Comparison of ENCODE assay signal across 11 mouse cellular contexts in genomic region chrX:20549532-20549931, GRCm38 (mm10). TPM values are rescaled to one million over a fixed set of nuclear protein-coding genes. Genes with fewer than 3 reads are reported as not detected.
DNase-seq lines count a peak whose midpoint lies in the region; ATAC-seq and TF ChIP-seq lines count a peak whose summit lies in the region.
"Had no signal": no experiment of that assay in that cellular context is flagged by ENCODE, and none has a peak within 500 bp of the region (broad histone marks: within the 10 kb centered on the region; RNA-seq: fewer than 3 reads in every experiment).

Rgn (plus strand) TSS chrX:20549787.

- H3K9ac ChIP-seq in heart, embryonic 12.5 days = no peak within 1 kb of the TSS
- H3K9ac ChIP-seq in embryonic facial prominence, embryonic 14.5 days (ENCODE audit: low read depth, low read length) = no peak within 1 kb of the TSS
- no peak within 1 kb of the TSS; the same call in 1 of the 2 replicates for H3K9ac ChIP-seq in hindbrain, postnatal 0 days (replicated peaks; ENCODE audit: low read length)

- H3K4me2 ChIP-seq in heart, embryonic 12.5 days = peak within 1 kb of the TSS; percentile 63
- peak within 1 kb of the TSS; percentile 60 for H3K4me2 ChIP-seq in embryonic facial prominence, embryonic 14.5 days (ENCODE audit: low read depth, low read length)
- H3K4me2 ChIP-seq in hindbrain, postnatal 0 days (ENCODE audit: low read depth, low read length) = peak within 1 kb of the TSS; percentile 64

- 60% methylated on average over 3 of the region's 3 CpGs for WGBS in heart, embryonic 12.5 days
- WGBS in embryonic facial prominence, embryonic 14.5 days = 60% methylated on average over 3 of the region's 3 CpGs
- WGBS in hindbrain, postnatal 0 days = 62% methylated on average over 3 of the region's 3 CpGs
- WGBS in midbrain, embryonic 10.5 days = 78% methylated on average over 3 of the region's 3 CpGs

- TF ChIP-seq CTCF in hindbrain, postnatal 0 days (IDR thresholded peaks at IDR 0.05; ENCODE audit: low read depth) = no peak

- H3K4me1 ChIP-seq in heart, embryonic 12.5 days (replicated peaks) = no peaks in the 10 kb centered on the region
- no peaks in the 10 kb centered on the region for H3K4me1 ChIP-seq in embryonic facial prominence, embryonic 14.5 days (ENCODE audit: control insufficient read depth, insufficient read depth, low read length)
- H3K4me1 ChIP-seq in hindbrain, postnatal 0 days (ENCODE audit: insufficient read depth, low read length) = no peaks in the 10 kb centered on the region
- H3K4me1 ChIP-seq in midbrain, embryonic 10.5 days = peaks cover 6% of the 10 kb centered on the region; the same call in 1 of the 2 replicates

- no peak for DNase-seq in heart, adult 9 months (ENCODE audit: low spot score in 2 of 2)
- DNase-seq in embryonic facial prominence, embryonic 14.5 days (ENCODE audit: low spot score) = no peak
- no peak for DNase-seq in hindbrain, postnatal 0 days (ENCODE audit: low spot score)
- DNase-seq in midbrain, embryonic 10.5 days (ENCODE audit: low spot score) = no peak
- DNase-seq in frontal cortex, adult 2 months (ENCODE audit: extremely low spot score in 1 of 2, low spot score in 1 of 2) = no peak
- DNase-seq in cerebellum, postnatal 4 days (ENCODE audit: low spot score in 2 of 2) = no peak
- no peak for DNase-seq in gastrocnemius, postnatal 14 days
- DNase-seq: cerebellum, adult 8-10 months; gastrocnemius, postnatal 25 days; thymus, postnatal 4 days had no signal

- H3K27ac ChIP-seq in heart, embryonic 12.5 days (ENCODE audit: poor library complexity, severe bottlenecking) = no peak within 1 kb of the TSS
- H3K27ac ChIP-seq in embryonic facial prominence, embryonic 14.5 days (replicated peaks; ENCODE audit: low read depth, low read length) = no peak within 1 kb of the TSS
- H3K27ac ChIP-seq in hindbrain, postnatal 0 days = no peak within 1 kb of the TSS
- H3K27ac ChIP-seq in midbrain, embryonic 10.5 days (replicated peaks) = no peak within 1 kb of the TSS

- intact Hi-C loops in gastrocnemius, postnatal 14 days (cut with DNase I; ENCODE audit: low total_unique reads) = no loop called here

- no peaks in the 10 kb centered on the region for H3K27me3 ChIP-seq in heart, embryonic 12.5 days (replicated peaks)
- H3K27me3 ChIP-seq in embryonic facial prominence, embryonic 14.5 days (replicated peaks; ENCODE audit: control insufficient read depth, insufficient read depth, low read length) = no peaks in the 10 kb centered on the region
- H3K27me3 ChIP-seq in hindbrain, postnatal 0 days (ENCODE audit: insufficient read depth, low read length) = no peaks in the 10 kb centered on the region
- H3K27me3 ChIP-seq in midbrain, embryonic 10.5 days (ENCODE audit: low read depth, poor library complexity, severe bottlenecking) = no peaks in the 10 kb centered on the region

- H3K9me3 ChIP-seq in heart, embryonic 12.5 days (replicated peaks) = no peaks in the 10 kb centered on the region
- H3K9me3 ChIP-seq in embryonic facial prominence, embryonic 14.5 days (ENCODE audit: control insufficient read depth, low read length) = no peaks in the 10 kb centered on the region
- no peaks in the 10 kb centered on the region for H3K9me3 ChIP-seq in hindbrain, postnatal 0 days (ENCODE audit: low read length)
- no peaks in the 10 kb centered on the region for H3K9me3 ChIP-seq in midbrain, embryonic 10.5 days (replicated peaks)

- no peaks in the 10 kb centered on the region for H3K36me3 ChIP-seq in heart, embryonic 12.5 days
- H3K36me3 ChIP-seq in embryonic facial prominence, embryonic 14.5 days (ENCODE audit: control insufficient read depth, insufficient read depth, low read length) = no peaks in the 10 kb centered on the region
- H3K36me3 ChIP-seq in hindbrain, postnatal 0 days (ENCODE audit: insufficient read depth, low read length) = no peaks in the 10 kb centered on the region
- no peaks in the 10 kb centered on the region for H3K36me3 ChIP-seq in midbrain, embryonic 10.5 days

- H3K4me3 ChIP-seq in heart, embryonic 12.5 days = peak within 1 kb of the TSS; percentile 45
- H3K4me3 ChIP-seq in embryonic facial prominence, embryonic 14.5 days (ENCODE audit: low read depth, low read length) = peak within 1 kb of the TSS; percentile 34; the same call in 1 of the 2 replicates
- H3K4me3 ChIP-seq in hindbrain, postnatal 0 days (ENCODE audit: low read length) = peak within 1 kb of the TSS; percentile 34
- peak within 1 kb of the TSS; percentile 47; the same call in 1 of the 2 replicates for H3K4me3 ChIP-seq in midbrain, embryonic 10.5 days

- no peak for ATAC-seq in heart, embryonic 12.5 days (ENCODE audit: insufficient number of reproducible peaks, low FRiP score)
- no peak for ATAC-seq in embryonic facial prominence, embryonic 14.5 days (ENCODE audit: low read depth)
- no peak for ATAC-seq in hindbrain, postnatal 0 days

RNA-seq across cellular contexts. Expression of gene Rgn, which starts in this region (rescaled TPM):
- 0.54 and 1.6 TPM in 2 replicates for polyA plus RNA-seq in heart, embryonic 12.5 days (2016; fragmentation: Nextera tagmentation; extraction: Ambion mirVana)
- 0.33 and 0.38 TPM in 2 replicates for polyA plus RNA-seq in embryonic facial prominence, embryonic 14.5 days (2014; fragmentation: Nextera tagmentation; extraction: Ambion mirVana)
- total RNA-seq in hindbrain, postnatal 0 days (2014; rRNA removed) = 0.25 TPM in 1 of 2 replicates, not detected in the other
- 1.0 and 1.3 TPM in 2 replicates for polyA plus RNA-seq in hindbrain, postnatal 0 days (2015; fragmentation: Nextera tagmentation; extraction: Ambion mirVana)
- polyA plus RNA-seq in midbrain, embryonic 10.5 days (2016; fragmentation: Nextera tagmentation; extraction: Ambion mirVana) = 0.32 and 0.35 TPM in 2 replicates
- polyA plus RNA-seq in frontal cortex, adult 2 months (2012; rRNA removed) = 0.15 and 0.26 TPM in 2 replicates
- total RNA-seq in gastrocnemius, postnatal 14 days (2021) = not detected
- total RNA-seq: gastrocnemius, postnatal 25 days had no signal
